Mouse (Mus musculus): ENCODE results near the gene P2rx1. TPM values are rescaled to one million over a fixed set of nuclear protein-coding genes. Genes with fewer than 3 reads are reported as not detected.

P2rx1 gene
- 2.6 and 3.3 TPM in 2 replicates for polyA plus RNA-seq (2012; rRNA removed)

DNA sequence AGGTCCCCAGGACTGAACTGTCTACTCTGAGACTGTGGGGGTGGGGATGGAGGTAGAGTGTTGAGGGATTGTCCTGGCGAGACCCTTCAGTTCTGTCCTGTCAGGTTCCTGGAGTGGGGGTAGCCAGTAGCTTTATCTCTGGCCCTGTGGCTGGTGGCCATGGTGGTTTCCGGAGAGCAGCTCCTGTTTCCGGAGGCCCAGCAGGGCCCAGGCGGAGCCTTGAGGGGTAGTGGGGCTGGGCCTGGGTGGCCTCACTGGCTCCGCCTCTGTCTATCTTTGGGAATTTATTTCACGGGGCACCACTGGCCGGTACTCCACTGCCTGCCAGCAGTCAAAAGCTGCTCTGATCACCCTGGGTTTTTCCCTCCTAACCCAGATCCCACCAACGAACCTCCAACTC lies at the start of gene P2rx1:
TSS of gene P2rx1 (plus strand) at position 333 of the 400 bp plus-strand sequence.

GRCm38 (mm10) chr11:72961072-72961980 lies 37.6 kb upstream of the P2rx1 start, which contains the start of gene Atp2a3:
Atp2a3 (plus strand) TSS chr11:72961169.

DNA sequence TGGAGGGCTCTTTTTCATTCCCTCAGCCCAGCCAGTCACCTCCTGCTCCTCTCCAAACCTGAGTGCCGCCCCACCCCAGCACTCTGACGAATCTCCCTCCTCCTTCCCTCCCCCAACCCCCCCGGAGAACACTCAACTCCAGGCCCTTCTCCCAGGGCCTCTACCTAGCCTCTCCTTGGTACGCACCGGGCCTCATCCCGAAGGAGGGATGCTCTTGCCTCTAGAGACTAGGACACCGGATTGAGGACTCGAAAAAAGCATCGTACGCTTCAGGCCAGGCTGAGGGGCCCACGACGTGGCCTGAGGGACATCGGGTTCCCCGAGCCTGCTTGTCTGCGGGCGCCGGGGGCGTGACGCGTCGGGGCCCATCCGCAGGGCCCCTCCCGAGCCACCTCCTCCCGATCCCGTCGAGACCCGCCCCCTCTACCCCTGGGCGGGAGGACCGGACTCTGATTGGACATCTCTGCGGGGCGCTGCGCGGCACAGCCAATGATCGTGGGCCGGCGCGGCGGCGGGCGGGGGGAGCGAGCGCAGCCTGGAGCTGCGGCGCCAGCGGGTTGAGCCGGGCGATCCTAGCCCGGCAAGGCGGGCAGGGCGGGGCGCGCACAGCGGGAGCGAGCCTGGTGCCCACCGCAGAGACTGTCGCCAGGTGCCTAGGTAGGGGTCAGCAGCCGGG lies 19.7 kb downstream of the P2rx1 start, which contains the start of gene Camkk1:
TSS of gene Camkk1 (plus strand) at position 538 of the 676 bp plus-strand sequence.

GRCm38 (mm10) chr11:73047542-73047996 lies 48.7 kb downstream of the P2rx1 start, which contains the start of gene Ncbp3:
Ncbp3 (plus strand) TSS chr11:73047783.

Other genes with a start within 250 kb of the P2rx1 start
- gene Cyb5d2, start 203.0 kb upstream of the P2rx1 start, polyA plus RNA-seq (2012; rRNA removed) = 1.1 and 1.5 TPM in 2 replicates
- 10.5 and 14.7 TPM in 2 replicates for gene Zzef1, start 202.9 kb upstream of the P2rx1 start, polyA plus RNA-seq (2012; rRNA removed)
- gene Atp2a3, start 37.9 kb upstream of the P2rx1 start, polyA plus RNA-seq (2012; rRNA removed) = 108 and 126 TPM in 2 replicates
- gene Camkk1, start 19.9 kb downstream of the P2rx1 start, polyA plus RNA-seq (2012; rRNA removed) = 2.8 and 3.7 TPM in 2 replicates
- gene Ncbp3, start 48.7 kb downstream of the P2rx1 start, polyA plus RNA-seq (2012; rRNA removed) = 0.52 and 0.67 TPM in 2 replicates
- 0.28 and 0.52 TPM in 2 replicates for gene Itgae, start 91.5 kb downstream of the P2rx1 start, polyA plus RNA-seq (2012; rRNA removed)
- gene Haspin, start 139.2 kb downstream of the P2rx1 start, polyA plus RNA-seq (2012; rRNA removed) = 1.00 and 1.3 TPM in 2 replicates
- 0.25 and 0.48 TPM in 2 replicates for gene P2rx5, start 161.3 kb downstream of the P2rx1 start, polyA plus RNA-seq (2012; rRNA removed)
- 24.6 and 59.8 TPM in 2 replicates for gene Emc6, start 177.9 kb downstream of the P2rx1 start, polyA plus RNA-seq (2012; rRNA removed)
- gene Tax1bp3, start 178.0 kb downstream of the P2rx1 start, polyA plus RNA-seq (2012; rRNA removed) = 70.2 and 75.3 TPM in 2 replicates
- gene Ctns, start 199.9 kb downstream of the P2rx1 start, polyA plus RNA-seq (2012; rRNA removed) = 8.0 and 9.1 TPM in 2 replicates
- 2.5 and 2.7 TPM in 2 replicates for gene Shpk, start 200.4 kb downstream of the P2rx1 start, polyA plus RNA-seq (2012; rRNA removed)
- gene Trpv1, start 235.2 kb downstream of the P2rx1 start, polyA plus RNA-seq (2012; rRNA removed) = 0.09 TPM in 1 of 2 replicates, not detected in the other